Mouse (Mus musculus): ENCODE measurements around the gene Sfxn3. TPM values are rescaled to one million over a fixed set of nuclear protein-coding genes. Genes with fewer than 3 reads are reported as not detected.

Sfxn3 gene
- polyA plus RNA-seq, 1 experiment from 2014 or later: 30.3 TPM

DNA sequence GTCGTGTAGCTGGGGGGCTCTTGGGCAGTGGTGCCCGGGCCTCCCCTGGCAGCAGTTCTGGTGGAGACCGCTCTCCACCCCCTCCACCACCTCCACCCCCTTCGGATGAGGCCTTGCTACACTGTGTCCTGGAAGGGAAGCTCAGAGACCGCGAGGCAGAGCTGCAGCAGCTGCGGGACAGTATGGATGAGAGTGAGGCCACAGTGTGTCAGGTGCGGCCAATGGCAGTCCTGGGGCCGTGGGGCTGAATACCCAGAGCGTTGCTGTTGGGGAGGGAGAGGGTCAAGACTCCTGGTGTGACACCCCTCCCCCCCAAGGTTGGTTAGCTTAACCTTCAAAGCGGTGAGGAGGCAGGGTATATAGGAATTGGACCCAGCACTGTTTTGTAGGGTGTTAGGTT is 23.3 kb upstream of the Sfxn3 start:
- no peak overlapping the region for H3K4me2 ChIP-seq
- H3K4me1 ChIP-seq: peaks cover 42% of the 10 kb centered on the region
- no peak overlapping the region for H3K9ac ChIP-seq
- H3K4me3 ChIP-seq (replicated peaks): no peak overlapping the region
- H3K9me3 ChIP-seq: no peaks in the 10 kb centered on the region
- H3K27me3 ChIP-seq: no peaks in the 10 kb centered on the region
- ATAC-seq (ENCODE audit: low FRiP score): no peak
- H3K36me3 ChIP-seq (replicated peaks): peaks cover 71% of the 10 kb centered on the region
- WGBS: 90% methylated on average over 11 of the region's 11 CpGs
- no peak overlapping the region for H3K27ac ChIP-seq

DNA sequence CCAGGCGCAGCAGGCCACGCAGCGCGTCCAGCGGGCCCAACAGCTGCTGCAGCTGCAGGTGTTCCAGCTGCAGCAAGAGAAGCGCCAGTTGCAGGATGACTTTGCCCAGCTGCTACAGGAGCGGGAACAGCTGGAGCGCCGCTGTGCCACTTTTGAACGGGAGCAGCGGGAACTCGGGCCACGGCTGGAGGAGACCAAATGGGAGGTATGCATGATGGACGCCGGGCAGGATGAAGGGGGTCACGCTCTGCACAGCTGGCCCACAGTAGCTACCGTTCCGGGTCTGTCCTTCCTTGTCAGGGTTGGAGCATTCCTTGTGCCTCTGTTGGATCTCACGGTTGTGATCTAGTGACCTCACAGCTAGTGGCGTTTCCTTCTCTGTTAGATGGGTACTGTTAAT is 22.5 kb upstream of the Sfxn3 start:
- ATAC-seq (ENCODE audit: low FRiP score): no peak
- Histone ChIP-seq H3K4me2 (no peak overlapping the region), H3K36me3 (replicated peaks) (peaks cover 71% of the 10 kb centered on the region), H3K27ac (no peak overlapping the region), H3K9me3 (no peaks in the 10 kb centered on the region), H3K27me3 (no peaks in the 10 kb centered on the region), H3K4me3 (replicated peaks) (no peak overlapping the region), H3K9ac (no peak overlapping the region), H3K4me1 (peaks cover 34% of the 10 kb centered on the region)
- WGBS: 92% methylated on average over 20 of the region's 20 CpGs

DNA sequence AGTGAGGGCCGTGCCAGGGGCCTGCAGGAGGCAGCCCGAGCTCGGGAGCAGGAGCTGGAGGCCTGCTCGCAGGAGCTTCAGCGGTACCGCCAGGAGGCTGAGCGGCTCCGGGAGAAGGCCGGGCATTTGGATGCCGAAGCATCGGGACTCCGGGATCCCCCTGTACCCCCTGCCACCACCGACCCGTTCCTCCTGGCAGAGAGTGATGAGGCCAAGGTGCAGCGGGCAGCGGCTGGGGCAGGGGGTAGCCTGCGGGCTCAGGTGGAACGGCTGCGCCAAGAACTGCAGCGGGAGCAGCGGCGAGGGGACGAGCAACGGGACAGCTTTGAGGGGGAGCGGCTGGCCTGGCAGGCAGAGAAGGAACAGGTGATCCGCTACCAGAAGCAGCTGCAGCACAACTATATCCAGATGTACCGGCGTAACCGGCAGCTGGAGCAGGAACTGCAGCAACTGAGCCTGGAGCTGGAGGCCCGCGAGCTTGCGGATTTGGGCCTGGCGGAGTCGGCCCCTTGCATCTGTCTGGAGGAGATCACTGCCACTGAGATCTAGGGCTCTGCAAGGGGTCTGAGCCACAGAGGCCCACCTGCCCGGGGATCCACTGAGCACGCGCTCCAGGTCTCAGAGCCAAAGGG is 21.2 kb upstream of the Sfxn3 start:
- ATAC-seq (ENCODE audit: low FRiP score): no peak
- H3K4me3 ChIP-seq (replicated peaks): no peak overlapping the region
- peaks cover 69% of the 10 kb centered on the region for H3K36me3 ChIP-seq (replicated peaks)
- no peak overlapping the region for H3K4me2 ChIP-seq
- H3K27ac ChIP-seq: no peak overlapping the region
- WGBS: 88% methylated on average over 37 of the region's 37 CpGs
- no peak overlapping the region for H3K9ac ChIP-seq
- H3K4me1 ChIP-seq: peaks cover 29% of the 10 kb centered on the region
- no peaks in the 10 kb centered on the region for H3K9me3 ChIP-seq
- H3K27me3 ChIP-seq: no peaks in the 10 kb centered on the region

DNA sequence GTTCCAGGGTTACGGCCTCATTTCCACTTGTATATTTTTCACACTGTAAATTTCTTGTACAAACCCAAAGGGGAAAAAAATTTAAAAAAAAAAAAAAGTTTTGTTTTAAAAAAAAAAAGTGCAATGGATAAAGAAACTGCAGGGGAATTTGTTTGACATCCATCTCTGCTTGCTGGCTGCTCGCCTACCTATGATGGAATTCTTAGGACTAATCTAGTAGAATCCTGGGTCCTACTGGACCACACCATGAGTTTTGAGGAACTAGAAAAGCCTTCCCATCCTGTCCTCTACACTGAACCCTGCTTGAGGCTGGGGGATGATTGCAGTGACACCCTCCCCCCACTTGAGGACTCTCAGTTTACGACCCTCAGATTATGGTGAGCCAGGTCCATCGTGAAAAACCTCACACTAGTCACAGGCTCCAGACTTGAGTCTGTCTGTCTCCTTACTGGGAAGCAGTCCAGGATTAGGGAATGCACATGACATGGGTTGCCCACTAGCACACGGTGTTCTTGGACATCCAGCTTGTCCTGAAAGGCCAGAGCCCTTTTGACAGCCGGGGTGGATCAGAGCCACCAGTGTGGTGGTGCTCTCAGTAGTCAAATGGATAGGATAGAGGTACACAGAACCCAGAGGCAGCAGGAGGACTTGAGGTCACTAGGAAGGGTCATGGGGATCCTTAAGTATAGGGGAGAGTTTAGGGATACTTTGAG is 20.2 kb upstream of the Sfxn3 start:
- WGBS: 82% methylated on average over 6 of the region's 6 CpGs

DNA sequence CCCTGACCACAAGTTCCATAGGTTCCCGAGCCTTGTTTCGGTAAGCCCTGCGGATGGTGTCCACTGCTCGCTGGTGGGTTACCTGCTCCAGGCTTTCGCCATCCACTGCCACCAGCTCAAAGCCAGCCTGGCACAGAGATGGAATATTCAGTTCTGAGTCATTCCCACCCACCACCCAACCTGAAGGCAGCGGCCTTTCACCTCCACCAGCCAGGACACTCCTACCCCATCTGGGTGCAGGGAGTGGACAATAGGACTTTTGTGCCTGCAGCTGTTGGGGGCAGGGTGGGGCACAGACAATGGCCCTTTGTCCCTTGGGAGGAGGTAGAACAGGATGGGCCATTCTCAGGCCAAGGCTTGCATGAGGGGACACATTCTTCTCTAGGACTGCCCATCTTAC is 19.5 kb upstream of the Sfxn3 start:
- Histone ChIP-seq H3K4me3 (replicated peaks) (no peak overlapping the region), H3K36me3 (replicated peaks) (peaks cover 53% of the 10 kb centered on the region), H3K4me2 (no peak overlapping the region), H3K9me3 (no peaks in the 10 kb centered on the region), H3K9ac (no peak overlapping the region), H3K4me1 (peaks cover 27% of the 10 kb centered on the region), H3K27ac (no peak overlapping the region), H3K27me3 (no peaks in the 10 kb centered on the region)
- WGBS: 80% methylated on average over 6 of the region's 6 CpGs
- no peak for ATAC-seq (ENCODE audit: low FRiP score)

More for the DNA sequence above, 20.2 kb upstream of the Sfxn3 start:
- Histone ChIP-seq H3K27me3 (no peaks in the 10 kb centered on the region), H3K4me3 (replicated peaks) (no peak overlapping the region), H3K27ac (no peak overlapping the region), H3K9ac (no peak overlapping the region), H3K4me2 (no peak overlapping the region), H3K36me3 (replicated peaks) (peaks cover 59% of the 10 kb centered on the region), H3K4me1 (peaks cover 27% of the 10 kb centered on the region), H3K9me3 (no peaks in the 10 kb centered on the region)
- ATAC-seq (ENCODE audit: low FRiP score): no peak

DNA sequence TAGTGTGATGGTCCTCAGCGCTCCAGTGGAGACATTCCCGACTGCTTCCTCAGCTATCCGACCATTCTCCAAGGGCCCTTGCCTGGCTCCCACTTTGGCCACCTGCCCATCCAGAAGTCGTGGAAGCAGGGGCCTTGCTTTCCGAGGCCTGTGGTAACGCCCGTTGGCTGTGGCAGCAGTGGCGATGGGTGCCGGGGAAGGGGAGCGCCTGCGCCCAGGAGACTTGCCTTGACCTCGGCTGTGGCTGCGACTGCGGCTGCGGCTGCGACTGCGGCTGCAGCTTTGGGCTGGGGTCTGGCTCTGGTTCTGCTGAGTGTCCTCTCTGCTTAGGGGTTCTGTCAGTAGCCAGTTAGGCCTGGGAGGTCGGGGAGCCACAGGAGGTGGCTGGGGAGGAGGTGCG is 18.6 kb upstream of the Sfxn3 start:
- H3K27me3 ChIP-seq: no peaks in the 10 kb centered on the region; the same call in 1 of the 2 replicates
- WGBS: 64% methylated on average over 19 of the region's 19 CpGs
- 0 out of 2 replicates have a peak overlapping the region, but pooled peaks have one; percentile 19 for H3K27ac ChIP-seq
- H3K4me1 ChIP-seq: peaks cover 24% of the 10 kb centered on the region
- peaks cover 46% of the 10 kb centered on the region for H3K36me3 ChIP-seq (replicated peaks)
- no peak overlapping the region for H3K9ac ChIP-seq
- no peak overlapping the region for H3K4me2 ChIP-seq
- ATAC-seq (ENCODE audit: low FRiP score): no peak
- no peaks in the 10 kb centered on the region for H3K9me3 ChIP-seq
- H3K4me3 ChIP-seq (replicated peaks): no peak overlapping the region

DNA sequence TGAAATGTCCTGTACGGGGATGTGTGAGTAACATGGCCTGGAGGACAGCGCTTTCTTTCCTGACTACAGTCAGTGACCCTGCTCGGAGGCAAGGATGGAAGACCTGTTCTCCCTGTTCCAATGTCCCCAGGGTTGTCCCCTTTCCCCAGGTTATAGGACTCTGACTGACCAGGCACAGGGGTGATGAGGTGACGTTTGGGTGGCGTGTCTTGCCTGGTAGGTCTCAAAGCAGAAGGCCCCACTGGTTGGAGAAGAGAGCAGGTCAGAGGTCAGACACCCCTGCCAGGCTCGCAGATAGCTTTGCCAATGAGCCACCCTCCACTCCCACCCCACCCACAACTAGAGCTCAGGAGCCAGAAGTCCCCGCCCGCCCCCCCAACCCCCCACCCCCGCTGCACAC is 17.7 kb upstream of the Sfxn3 start:
- no peak overlapping the region for H3K4me3 ChIP-seq (replicated peaks)
- H3K36me3 ChIP-seq (replicated peaks): peaks cover 39% of the 10 kb centered on the region
- WGBS: 55% methylated on average over 9 of the region's 9 CpGs
- H3K4me1 ChIP-seq: peaks cover 23% of the 10 kb centered on the region
- no peak overlapping the region for H3K4me2 ChIP-seq
- no peak overlapping the region for H3K9ac ChIP-seq
- no peaks in the 10 kb centered on the region for H3K9me3 ChIP-seq
- no peaks in the 10 kb centered on the region; the same call in 1 of the 2 replicates for H3K27me3 ChIP-seq
- ATAC-seq (ENCODE audit: low FRiP score): no peak
- H3K27ac ChIP-seq: no peak overlapping the region

DNA sequence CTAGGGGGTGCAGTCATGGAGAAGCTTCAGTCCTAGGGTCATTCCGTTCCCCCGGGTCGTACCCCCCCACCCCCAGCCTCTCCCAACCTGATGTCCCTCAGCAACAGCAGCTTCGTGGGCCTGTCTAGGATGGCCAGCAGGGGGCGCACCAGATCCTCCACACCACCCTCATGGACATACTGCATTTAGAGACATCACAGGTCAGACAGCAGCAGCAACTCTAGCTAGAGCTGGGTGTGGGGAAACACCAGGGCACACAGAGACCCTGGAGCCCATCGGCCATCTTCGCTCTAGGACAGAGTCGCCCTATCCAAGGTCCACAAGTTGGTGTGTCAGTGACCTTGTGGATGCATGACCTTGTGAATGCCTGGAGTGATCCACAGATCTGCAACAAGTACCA is 17.2 kb upstream of the Sfxn3 start:
- Histone ChIP-seq H3K9ac (no peak overlapping the region), H3K36me3 (replicated peaks) (peaks cover 34% of the 10 kb centered on the region), H3K9me3 (no peaks in the 10 kb centered on the region), H3K27ac (no peak overlapping the region), H3K27me3 (no peaks in the 10 kb centered on the region; the same call in 1 of the 2 replicates), H3K4me2 (no peak overlapping the region), H3K4me3 (replicated peaks) (no peak overlapping the region), H3K4me1 (peaks cover 23% of the 10 kb centered on the region)
- WGBS: 27% methylated on average over 8 of the region's 8 CpGs
- ATAC-seq (ENCODE audit: low FRiP score): peak; percentile 12; the same call in 1 of the 2 replicates

DNA sequence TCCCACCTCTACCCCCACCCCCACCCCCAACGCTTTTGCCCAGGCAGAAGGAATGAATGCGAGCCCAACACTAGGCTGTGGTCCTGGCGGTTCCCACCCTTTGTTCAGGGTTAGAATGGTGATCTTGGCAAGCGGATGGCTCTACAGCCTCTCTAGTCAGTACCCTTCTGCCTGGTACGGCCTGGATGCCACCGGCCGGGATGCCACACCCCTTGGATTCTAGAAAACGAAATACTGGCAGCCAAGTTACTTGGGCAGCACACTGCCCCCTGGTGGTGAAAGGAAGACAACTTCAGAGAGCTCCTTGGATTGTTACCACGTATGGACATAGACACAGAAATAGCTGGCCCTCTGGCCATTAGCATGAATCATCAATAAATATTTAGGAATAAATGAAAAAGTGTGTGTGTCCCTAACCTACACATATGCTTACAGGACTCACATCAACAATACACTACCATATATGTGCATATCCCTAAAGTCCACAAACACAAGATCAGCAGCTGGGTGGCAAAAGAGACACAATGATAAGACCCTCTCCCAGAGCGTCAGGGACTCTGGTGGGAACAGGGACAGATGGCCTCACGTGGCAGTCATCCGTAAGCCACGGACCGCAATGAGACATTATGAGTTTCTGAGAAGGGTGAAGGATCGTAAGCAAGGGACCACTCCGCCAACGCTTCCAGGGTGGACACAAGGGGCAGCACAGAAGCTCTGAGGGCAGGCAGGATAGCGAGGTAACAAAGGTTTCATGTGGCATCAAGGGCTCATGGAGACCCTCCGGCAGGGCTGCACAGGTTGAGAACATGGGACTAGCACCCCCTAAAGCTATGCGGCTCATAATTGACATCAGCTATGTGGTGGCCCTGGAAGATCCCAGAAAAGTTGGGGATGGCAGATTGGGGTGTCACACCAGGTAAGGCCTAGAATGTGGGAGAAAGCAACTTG is 16.3 kb upstream of the Sfxn3 start:
- WGBS: 38% methylated on average over 20 of the region's 20 CpGs
- no peak overlapping the region for H3K4me3 ChIP-seq (replicated peaks)
- peaks cover 26% of the 10 kb centered on the region for H3K36me3 ChIP-seq (replicated peaks)
- H3K27me3 ChIP-seq: peaks cover 8% of the 10 kb centered on the region; the same call in 1 of the 2 replicates
- H3K9me3 ChIP-seq: no peaks in the 10 kb centered on the region
- no peak overlapping the region for H3K9ac ChIP-seq
- H3K4me1 ChIP-seq: peaks cover 23% of the 10 kb centered on the region
- peak overlapping the region; percentile 34 for H3K4me2 ChIP-seq
- H3K27ac ChIP-seq: no peak overlapping the region
- peak; percentile 52 for ATAC-seq (ENCODE audit: low FRiP score)

DNA sequence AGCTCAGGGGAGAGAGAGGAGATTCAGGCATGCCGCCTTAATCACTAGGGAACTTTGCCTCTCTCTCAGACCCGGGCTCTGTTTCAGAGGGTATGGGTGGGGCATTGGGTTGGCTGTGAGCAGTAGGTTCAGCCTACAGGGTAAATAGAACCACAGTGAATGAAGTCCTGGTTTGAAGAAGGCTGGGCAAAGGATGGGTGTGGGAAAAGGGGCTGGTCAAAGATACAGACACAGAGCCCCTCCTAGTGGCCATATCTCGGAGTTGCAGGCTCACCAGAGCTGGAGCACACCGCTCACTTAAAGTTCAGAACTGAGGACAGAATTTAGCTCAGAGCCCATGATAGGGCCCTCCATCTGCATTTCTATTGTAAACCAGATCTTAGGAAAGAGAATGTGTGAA is 15.5 kb upstream of the Sfxn3 start:
- Histone ChIP-seq H3K27ac (no peak overlapping the region), H3K4me1 (peaks cover 23% of the 10 kb centered on the region), H3K27me3 (peaks cover 14% of the 10 kb centered on the region; the same call in 1 of the 2 replicates), H3K36me3 (replicated peaks) (peaks cover 18% of the 10 kb centered on the region), H3K4me2 (no peak overlapping the region), H3K9me3 (no peaks in the 10 kb centered on the region), H3K9ac (no peak overlapping the region), H3K4me3 (replicated peaks) (no peak overlapping the region)
- 24% methylated on average over 4 of the region's 4 CpGs for WGBS
- peak; percentile 18; the same call in 1 of the 2 replicates for ATAC-seq (ENCODE audit: low FRiP score)

DNA sequence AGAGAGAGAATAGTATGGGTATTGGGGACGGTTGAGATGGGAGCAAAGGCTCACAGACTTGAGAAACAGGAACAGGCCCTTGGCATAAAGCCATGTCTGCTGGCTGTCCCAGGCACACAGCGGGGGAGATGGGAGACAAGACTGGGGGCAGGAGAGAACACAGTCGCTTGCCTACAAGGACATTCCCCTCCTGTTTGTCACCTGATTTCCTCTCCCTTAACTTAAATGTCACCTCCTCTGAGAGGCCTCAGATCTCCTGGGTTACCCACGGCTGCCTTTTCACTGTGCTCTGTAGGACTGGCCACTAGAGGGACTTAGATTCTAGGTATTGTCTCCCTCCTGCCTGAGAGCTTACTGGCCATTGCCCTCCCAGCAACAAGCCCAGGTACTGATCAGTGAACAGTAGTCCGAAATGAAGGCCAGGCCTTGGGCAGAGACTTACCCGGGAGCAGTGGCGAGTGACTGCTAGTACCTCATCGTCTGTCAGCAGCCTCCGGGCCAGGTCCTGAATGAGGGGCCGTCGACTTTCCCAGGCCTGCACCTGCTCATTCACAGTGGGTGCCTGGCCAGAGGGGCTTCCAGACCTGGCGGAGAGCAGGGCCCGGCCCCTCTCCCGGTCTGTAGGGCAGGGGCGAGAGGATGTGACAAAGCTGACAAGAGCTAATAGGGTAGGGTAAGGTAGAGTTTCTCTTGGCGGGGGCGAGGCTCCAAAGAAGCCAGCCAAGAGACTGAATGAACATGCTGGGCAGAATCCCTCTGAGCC is 14.6 kb upstream of the Sfxn3 start:
- no peak overlapping the region for H3K4me2 ChIP-seq
- WGBS: 52% methylated on average over 17 of the region's 17 CpGs
- H3K4me3 ChIP-seq (replicated peaks): no peak overlapping the region
- no peak for ATAC-seq (ENCODE audit: low FRiP score)
- peaks cover 16% of the 10 kb centered on the region; the same call in 1 of the 2 replicates for H3K27me3 ChIP-seq
- peaks cover 26% of the 10 kb centered on the region for H3K4me1 ChIP-seq
- H3K27ac ChIP-seq: no peak overlapping the region
- H3K9me3 ChIP-seq: no peaks in the 10 kb centered on the region
- peaks cover 9% of the 10 kb centered on the region for H3K36me3 ChIP-seq (replicated peaks)
- H3K9ac ChIP-seq: no peak overlapping the region

Measured in forebrain, embryonic 12.5 days (tissue).